Mouse (Mus musculus): Measurements from ENCODE around the gene Aatk. TPM values are rescaled to one million over a fixed set of nuclear protein-coding genes. Genes with fewer than 3 reads are reported as not detected.

The Aatk gene
- polyA plus RNA-seq, 1 experiment: 0.81 TPM

GRCm38 (mm10) chr11:120042141-120042838 lies 4.7 kb downstream of the Aatk start:
- H3K9ac ChIP-seq (ENCODE audit: low read depth, poor library complexity, severe bottlenecking): no peak overlapping the region
- no peaks in the 10 kb centered on the region for H3K4me1 ChIP-seq (ENCODE audit: control insufficient read depth, insufficient read depth, low read length)
- H3K27ac ChIP-seq (ENCODE audit: insufficient read depth, low read length): no peak overlapping the region
- H3K36me3 ChIP-seq (ENCODE audit: control insufficient read depth, insufficient read depth, low read length, poor library complexity, severe bottlenecking): no peaks in the 10 kb centered on the region
- TF ChIP-seq CTCF (IDR thresholded peaks at IDR 0.05; ENCODE audit: low read depth, low read length) (no peak), POLR2A (IDR thresholded peaks at IDR 0.05; ENCODE audit: insufficient read depth, low read length) (no peak), EP300 (IDR thresholded peaks at IDR 0.05; ENCODE audit: insufficient read depth, low read depth, low read length) (no peak)
- no peak overlapping the region for H3K4me3 ChIP-seq (ENCODE audit: low read depth, low read length)
- no peaks in the 10 kb centered on the region for H3K9me3 ChIP-seq (replicated peaks; ENCODE audit: control insufficient read depth, insufficient read depth, low read length, poor library complexity, severe bottlenecking)
- H3K27me3 ChIP-seq (ENCODE audit: control insufficient read depth, insufficient read depth, low read length, poor library complexity, severe bottlenecking): 0 out of 2 replicates have a peak, but pooled peaks cover 5% of the 10 kb centered on the region

- no peak overlapping the region for H3K27ac ChIP-seq (ENCODE audit: insufficient read depth, low read length)
- no peaks in the 10 kb centered on the region for H3K4me1 ChIP-seq (ENCODE audit: control insufficient read depth, insufficient read depth, low read length)
- H3K36me3 ChIP-seq (ENCODE audit: control insufficient read depth, insufficient read depth, low read length, poor library complexity, severe bottlenecking): no peaks in the 10 kb centered on the region
- H3K4me3 ChIP-seq (ENCODE audit: low read depth, low read length): no peak overlapping the region
- no peaks in the 10 kb centered on the region for H3K27me3 ChIP-seq (ENCODE audit: control insufficient read depth, insufficient read depth, low read length, poor library complexity, severe bottlenecking)
- no peak overlapping the region for H3K9ac ChIP-seq (ENCODE audit: low read depth, poor library complexity, severe bottlenecking)
- no peaks in the 10 kb centered on the region for H3K9me3 ChIP-seq (replicated peaks; ENCODE audit: control insufficient read depth, insufficient read depth, low read length, poor library complexity, severe bottlenecking)
- no peak for TF ChIP-seq CTCF (IDR thresholded peaks at IDR 0.05; ENCODE audit: low read depth, low read length)
- no peak for TF ChIP-seq POLR2A (IDR thresholded peaks at IDR 0.05; ENCODE audit: insufficient read depth, low read length)
- TF ChIP-seq EP300 (IDR thresholded peaks at IDR 0.05; ENCODE audit: insufficient read depth, low read depth, low read length): no peak
Observed at GRCm38 (mm10) chr11:120041191-120042123, 5.5 kb downstream of the Aatk start.

GRCm38 (mm10) chr11:120040440-120040839 lies 6.5 kb downstream of the Aatk start:
- no peaks in the 10 kb centered on the region for H3K36me3 ChIP-seq (ENCODE audit: control insufficient read depth, insufficient read depth, low read length, poor library complexity, severe bottlenecking)
- no peak overlapping the region for H3K9ac ChIP-seq (ENCODE audit: low read depth, poor library complexity, severe bottlenecking)
- no peaks in the 10 kb centered on the region for H3K27me3 ChIP-seq (ENCODE audit: control insufficient read depth, insufficient read depth, low read length, poor library complexity, severe bottlenecking)
- no peaks in the 10 kb centered on the region for H3K4me1 ChIP-seq (ENCODE audit: control insufficient read depth, insufficient read depth, low read length)
- H3K9me3 ChIP-seq (replicated peaks; ENCODE audit: control insufficient read depth, insufficient read depth, low read length, poor library complexity, severe bottlenecking): no peaks in the 10 kb centered on the region
- no peak overlapping the region for H3K4me3 ChIP-seq (ENCODE audit: low read depth, low read length)
- TF ChIP-seq EP300 (IDR thresholded peaks at IDR 0.05; ENCODE audit: insufficient read depth, low read depth, low read length) (no peak), POLR2A (IDR thresholded peaks at IDR 0.05; ENCODE audit: insufficient read depth, low read length) (no peak), CTCF (IDR thresholded peaks at IDR 0.05; ENCODE audit: low read depth, low read length) (no peak)
- H3K27ac ChIP-seq (ENCODE audit: insufficient read depth, low read length): no peak overlapping the region

GRCm38 (mm10) chr11:120039581-120039980 lies 7.4 kb downstream of the Aatk start:
- Histone ChIP-seq H3K27me3 (ENCODE audit: control insufficient read depth, insufficient read depth, low read length, poor library complexity, severe bottlenecking) (no peaks in the 10 kb centered on the region), H3K9me3 (replicated peaks; ENCODE audit: control insufficient read depth, insufficient read depth, low read length, poor library complexity, severe bottlenecking) (no peaks in the 10 kb centered on the region), H3K27ac (ENCODE audit: insufficient read depth, low read length) (no peak overlapping the region), H3K36me3 (ENCODE audit: control insufficient read depth, insufficient read depth, low read length, poor library complexity, severe bottlenecking) (no peaks in the 10 kb centered on the region), H3K4me1 (ENCODE audit: control insufficient read depth, insufficient read depth, low read length) (no peaks in the 10 kb centered on the region), H3K4me3 (ENCODE audit: low read depth, low read length) (no peak overlapping the region), H3K9ac (ENCODE audit: low read depth, poor library complexity, severe bottlenecking) (no peak overlapping the region)
- no peak for TF ChIP-seq POLR2A (IDR thresholded peaks at IDR 0.05; ENCODE audit: insufficient read depth, low read length)
- no peak for TF ChIP-seq CTCF (IDR thresholded peaks at IDR 0.05; ENCODE audit: low read depth, low read length)
- TF ChIP-seq EP300 (IDR thresholded peaks at IDR 0.05; ENCODE audit: insufficient read depth, low read depth, low read length): no peak

GRCm38 (mm10) chr11:120034762-120035161 lies 12.2 kb downstream of the Aatk start:
- Histone ChIP-seq H3K27ac (ENCODE audit: insufficient read depth, low read length) (no peak overlapping the region), H3K4me3 (ENCODE audit: low read depth, low read length) (no peak overlapping the region), H3K9ac (ENCODE audit: low read depth, poor library complexity, severe bottlenecking) (no peak overlapping the region), H3K36me3 (ENCODE audit: control insufficient read depth, insufficient read depth, low read length, poor library complexity, severe bottlenecking) (no peaks in the 10 kb centered on the region), H3K9me3 (replicated peaks; ENCODE audit: control insufficient read depth, insufficient read depth, low read length, poor library complexity, severe bottlenecking) (no peaks in the 10 kb centered on the region), H3K27me3 (ENCODE audit: control insufficient read depth, insufficient read depth, low read length, poor library complexity, severe bottlenecking) (no peaks in the 10 kb centered on the region), H3K4me1 (ENCODE audit: control insufficient read depth, insufficient read depth, low read length) (no peaks in the 10 kb centered on the region)
- no peak for TF ChIP-seq EP300 (IDR thresholded peaks at IDR 0.05; ENCODE audit: insufficient read depth, low read depth, low read length)
- TF ChIP-seq CTCF (IDR thresholded peaks at IDR 0.05; ENCODE audit: low read depth, low read length): no peak
- TF ChIP-seq POLR2A (IDR thresholded peaks at IDR 0.05; ENCODE audit: insufficient read depth, low read length): no peak
